ENCODE assay signal across 7 mouse cellular contexts in genomic region chr12:86946301-86946781, GRCm38 (mm10). TPM values are rescaled to one million over a fixed set of nuclear protein-coding genes. Genes with fewer than 3 reads are reported as not detected.
DNase-seq lines count a peak whose midpoint lies in the region; ATAC-seq lines count a peak whose summit lies in the region.

No protein-coding gene starts in this region.

- no peak for ATAC-seq in lung, embryonic 15.5 days (ENCODE audit: borderline replicate concordance, extremely low read depth, low FRiP score, low TSS enrichment)

- peaks cover 31% of the 10 kb centered on the region for H3K79me2 ChIP-seq in macrophage (ENCODE audit: inconsistent target)

- peak overlapping the region; percentile 100 for H3K27ac ChIP-seq in lung, embryonic 15.5 days
- H3K27ac ChIP-seq in macrophage = peak overlapping the region; percentile 82

- peak overlapping the region; percentile 74 for H3K4me2 ChIP-seq in lung, embryonic 15.5 days

- peak overlapping the region; percentile 72 for H3K4me3 ChIP-seq in lung, embryonic 15.5 days
- peak overlapping the region; percentile 98 for H3K4me3 ChIP-seq in macrophage (ENCODE audit: inconsistent target)

- under 1% methylated on average over 17 of the region's 17 CpGs for WGBS in lung, embryonic 15.5 days
- WGBS in macrophage (ENCODE audit: missing documents) = under 1% methylated on average over 16 of the region's 17 CpGs

- H3K27me3 ChIP-seq in lung, embryonic 15.5 days = no peaks in the 10 kb centered on the region

- DNase-seq in lung, postnatal 25 days (ENCODE audit: low spot score) = no peak
- DNase-seq in c-Kit-positive CD71-positive TER-119-negative erythroid progenitor cells, embryonic 14.5 days (ENCODE audit: low read depth) = peak; percentile 40
- DNase-seq in heart, postnatal 10 days = peak; percentile 45 to 62
- DNase-seq in right cerebral cortex, postnatal 14 days = no peak
- DNase-seq in left cerebral cortex, postnatal 14 days (ENCODE audit: low spot score in 2 of 2) = no peak

- H3K36me3 ChIP-seq in lung, embryonic 15.5 days = no peaks in the 10 kb centered on the region
- H3K36me3 ChIP-seq in macrophage (ENCODE audit: inconsistent target) = no peaks in the 10 kb centered on the region

- H3K4me1 ChIP-seq in lung, embryonic 15.5 days = peaks cover 45% of the 10 kb centered on the region

- H3K9ac ChIP-seq in lung, embryonic 15.5 days = peak overlapping the region; percentile 91

- no peaks in the 10 kb centered on the region for H3K9me3 ChIP-seq in lung, embryonic 15.5 days

- intact Hi-C loops in heart, postnatal 10 days (cut with DNase I) = no loop called here
- intact Hi-C loops in left cerebral cortex, postnatal 14 days (cut with DNase I) = loop anchor here (5.0 kb wide), 2 partner anchors 64 to 174 kb away; partner anchors contain the start of gene Irf2bpl

RNA-seq across cellular contexts. Expression of gene Cipc, which starts 0.5 kb away (rescaled TPM):
- polyA plus RNA-seq in lung, embryonic 15.5 days (2015; fragmentation: Nextera tagmentation; extraction: Ambion mirVana) = 18.0 and 19.2 TPM in 2 replicates
- total RNA-seq in heart, postnatal 10 days (2021) = 10 to 100 TPM; 36.5 to 45.1 TPM
- total RNA-seq in macrophage (2018; cell fraction: chromatin; rRNA removed) = 100 to 1,000 TPM in 24 of 26 experiments, 10 to 100 TPM in 2; 47.8 to 664 (median 256) TPM
- total RNA-seq in macrophage (2018; cell fraction: cytosol; rRNA removed) = 100 to 1,000 TPM in 9 of 26 experiments, 10 to 100 TPM in 17; 31.9 to 138 (median 77.0) TPM
- total RNA-seq in macrophage (2018; cell fraction: nucleus; rRNA removed) = 100 to 1,000 TPM in 20 of 26 experiments, 10 to 100 TPM in 6; 48.7 to 440 (median 191) TPM
- 42.6 to 89.8 TPM (median 86.9 TPM) in 3 replicates for polyA plus RNA-seq in macrophage (2018)
- total RNA-seq in left cerebral cortex, postnatal 14 days (2021) = 10 to 100 TPM; 71.2 to 72.2 TPM

RNA-seq across cellular contexts. Expression of gene Zdhhc22, which starts 43.9 kb away (rescaled TPM):
- 0.12 TPM in 1 of 2 replicates, not detected in the other for polyA plus RNA-seq in lung, embryonic 15.5 days (2015; fragmentation: Nextera tagmentation; extraction: Ambion mirVana)
- not detected for total RNA-seq in heart, postnatal 10 days (2021)
- total RNA-seq in macrophage (2018; cell fraction: chromatin; rRNA removed) = not detected
- total RNA-seq in macrophage (2018; cell fraction: cytosol; rRNA removed) = not detected
- not detected for total RNA-seq in macrophage (2018; cell fraction: nucleus; rRNA removed)
- polyA plus RNA-seq in macrophage (2018) = not detected in 3 replicates
- 10 to 100 TPM; 46.0 to 56.9 TPM for total RNA-seq in left cerebral cortex, postnatal 14 days (2021)

Comparison
In these comparisons a context has a peak if more than half of its experiments do, and no peak if none do; other contexts are left out.
1. DNase-seq: peak in c-Kit-positive CD71-positive TER-119-negative erythroid progenitor cells, embryonic 14.5 days (single experiment) and heart, postnatal 10 days (2 of 2); none in lung, postnatal 25 days (single experiment), right cerebral cortex, postnatal 14 days (single experiment) and left cerebral cortex, postnatal 14 days (0 of 2).
2. RNA of gene Zdhhc22, which starts 43.9 kb away (total RNA-seq): 46.0 to 56.9 TPM in left cerebral cortex, postnatal 14 days; not detected in heart, postnatal 10 days; every median in the first group is over 10 times any median in the second.